Mouse (Mus musculus): ENCODE results near the gene Clic1.

- no peak for TF ChIP-seq CTCF (IDR thresholded peaks at IDR 0.05; ENCODE audit: low read depth, low read length)
- no peak for TF ChIP-seq EP300 (IDR thresholded peaks at IDR 0.05; ENCODE audit: insufficient read depth, low read depth, low read length)
- TF ChIP-seq POLR2A (IDR thresholded peaks at IDR 0.05; ENCODE audit: insufficient read depth, low read length) = no peak
Measured at GRCm38 (mm10) chr17:35043794-35044193, 6.0 kb upstream of the Clic1 start.

All from ES-Bruce4 (cell line).